Mouse (Mus musculus) gastrocnemius, adult 8-10 months (tissue): Measurements from ENCODE around the gene Gmnn. TPM values are rescaled to one million over a fixed set of nuclear protein-coding genes. Genes with fewer than 3 reads are reported as not detected.
"Not testable (repeated sequence)": the region's sequence is repeated elsewhere in the genome, so short reads cannot be mapped to it uniquely, and the experiment has no call there.

Experiments
- DNase-seq, 2 experiments: peaks; one replicate each; pipeline ENCODE4 v3.0.0; 2022; ENCODE audit warnings: low spot score in 2 of 2
- total RNA-seq, 4 experiments: library from RNA; stranded (reverse); gene quantifications; 2 replicates each; pipeline ENCODE4 v1.2.4; 2022

Gmnn gene
- total RNA-seq = 1 to 10 TPM; 3.1 to 4.9 (median 4.0) TPM

- peak; percentile 74 to 80 for DNase-seq
These were observed at the start of gene Gmnn for GRCm38 (mm10) chr13:24761403-24762227. Gene Gmnn (minus strand): TSS chr13:24761923.

- DNase-seq = no peak
These were observed 44.4 kb upstream of the Gmnn start for GRCm38 (mm10) chr13:24806079-24806478.

GRCm38 (mm10) chr13:24803196-24803595 lies 41.5 kb upstream of the Gmnn start:
- DNase-seq = no peak

GRCm38 (mm10) chr13:24802131-24802691 lies 40.5 kb upstream of the Gmnn start:
- DNase-seq = no peak

- peak; percentile 13 to 32 for DNase-seq
These were observed 39.7 kb upstream of the Gmnn start, which contains the start of gene BC005537 for GRCm38 (mm10) chr13:24801308-24801921. Gene BC005537 (plus strand): TSS chr13:24801657.

GRCm38 (mm10) chr13:24800674-24801307 lies 39.1 kb upstream of the Gmnn start:
- DNase-seq = peak; percentile 95

- peak; percentile 17 to 22 for DNase-seq
These were observed 38.4 kb upstream of the Gmnn start for GRCm38 (mm10) chr13:24799925-24800673.

- no peak for DNase-seq
These were observed 37.7 kb upstream of the Gmnn start for GRCm38 (mm10) chr13:24799378-24799777.

- no peak for DNase-seq
These were observed 37.0 kb upstream of the Gmnn start for GRCm38 (mm10) chr13:24798686-24799085.

GRCm38 (mm10) chr13:24792411-24793045 lies 30.8 kb upstream of the Gmnn start:
- no peak for DNase-seq

GRCm38 (mm10) chr13:24791349-24791748 lies 29.6 kb upstream of the Gmnn start:
- DNase-seq = no peak

- no peak for DNase-seq
These were observed 25.8 kb upstream of the Gmnn start for GRCm38 (mm10) chr13:24787477-24787876.

- no peak for DNase-seq
These were observed 24.3 kb upstream of the Gmnn start for GRCm38 (mm10) chr13:24786014-24786490.

- DNase-seq = no peak
These were observed 20.2 kb upstream of the Gmnn start for GRCm38 (mm10) chr13:24781916-24782315.

GRCm38 (mm10) chr13:24778706-24779380 lies 17.1 kb upstream of the Gmnn start:
- DNase-seq = no peak

- no peak for DNase-seq
These were observed 16.3 kb upstream of the Gmnn start for GRCm38 (mm10) chr13:24778026-24778425.

GRCm38 (mm10) chr13:24776146-24776844 lies 14.6 kb upstream of the Gmnn start:
- no peak for DNase-seq

GRCm38 (mm10) chr13:24771482-24771881 lies 9.8 kb upstream of the Gmnn start:
- not testable (repeated sequence) for DNase-seq

- not testable (repeated sequence) for DNase-seq
These were observed 6.1 kb upstream of the Gmnn start for GRCm38 (mm10) chr13:24767809-24768208.
